Mouse (Mus musculus) lung, postnatal 4 days (tissue): ENCODE measurements around the gene Pclo.
"Not testable (repeated sequence)": the region's sequence is repeated elsewhere in the genome, so short reads cannot be mapped to it uniquely, and the experiment has no call there.

Experiments used
- DNase-seq, 2 experiments: peaks; one replicate each; pipeline ENCODE4 v3.0.0; 2021

The Pclo gene

DNA sequence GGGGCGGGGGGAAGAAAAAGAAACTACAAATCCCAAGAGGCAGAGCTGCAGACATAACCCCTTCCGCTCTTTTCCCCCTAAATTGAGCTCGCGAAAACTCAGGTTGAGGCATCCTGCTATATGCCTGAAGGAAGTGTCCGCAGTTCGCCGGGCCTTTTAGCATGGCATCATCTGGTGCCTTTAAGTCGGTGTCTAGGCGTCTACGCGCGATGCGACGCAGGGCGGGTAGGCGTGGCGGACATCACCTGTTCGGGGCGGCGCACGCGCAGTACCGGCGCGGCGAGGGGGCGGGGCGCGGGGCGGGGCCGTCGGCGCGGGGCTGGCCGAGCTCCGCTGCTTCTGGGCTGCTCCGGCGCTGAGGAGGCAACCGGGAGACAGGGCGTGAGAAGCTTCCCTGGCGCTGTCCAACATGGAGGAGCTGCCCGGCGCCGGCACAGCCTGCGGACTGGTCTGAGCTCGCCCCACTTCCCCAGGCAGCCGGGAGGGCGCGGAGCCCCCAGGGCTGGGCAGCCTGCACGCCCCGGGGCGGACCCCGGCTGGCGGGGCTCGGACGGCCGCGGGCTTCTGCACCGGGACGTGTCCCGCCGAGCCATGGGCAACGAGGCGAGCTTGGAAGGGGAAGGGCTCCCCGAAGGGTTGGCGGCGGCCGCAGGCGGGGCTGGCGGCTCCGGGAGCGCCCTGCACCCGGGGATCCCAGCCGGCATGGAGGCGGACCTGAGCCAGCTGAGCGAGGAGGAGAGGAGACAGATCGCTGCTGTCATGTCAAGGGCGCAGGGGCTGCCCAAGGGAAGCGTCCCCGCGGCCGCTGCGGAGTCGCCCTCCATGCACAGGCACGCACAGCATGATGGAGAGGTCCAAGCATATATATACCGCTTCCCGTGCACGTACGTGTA is at the start of gene Pclo:
Pclo (plus strand) TSS at position 288 of the 893 bp plus-strand sequence.
- peak; percentile 67 to 83 for DNase-seq

GRCm38 (mm10) chr5:14494431-14494830 is 20.3 kb upstream of the Pclo start:
- DNase-seq = not testable (repeated sequence)

- DNase-seq = no peak
These were observed 6.2 kb upstream of the Pclo start for GRCm38 (mm10) chr5:14508522-14508921.

DNA sequence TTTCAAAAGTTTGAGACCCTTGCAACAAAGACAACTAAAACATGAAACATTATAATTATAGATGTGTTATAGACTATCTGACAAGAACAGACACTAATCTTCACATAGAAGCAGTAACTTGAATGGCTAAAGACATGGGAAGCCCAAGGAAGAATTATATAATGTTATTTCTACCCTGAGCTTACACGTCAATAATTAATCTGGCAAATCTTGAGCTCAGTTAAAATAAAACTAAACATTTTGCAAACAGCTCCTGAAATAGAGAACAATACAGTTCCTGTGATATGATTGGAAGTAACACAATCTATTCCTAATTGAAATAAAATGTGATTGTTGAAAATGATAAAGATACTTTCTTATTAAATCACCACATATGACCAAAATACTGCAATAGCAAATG is 5.1 kb upstream of the Pclo start:
- DNase-seq = no peak

GRCm38 (mm10) chr5:14518131-14518832 is 3.6 kb downstream of the Pclo start:
- no peak for DNase-seq

DNA sequence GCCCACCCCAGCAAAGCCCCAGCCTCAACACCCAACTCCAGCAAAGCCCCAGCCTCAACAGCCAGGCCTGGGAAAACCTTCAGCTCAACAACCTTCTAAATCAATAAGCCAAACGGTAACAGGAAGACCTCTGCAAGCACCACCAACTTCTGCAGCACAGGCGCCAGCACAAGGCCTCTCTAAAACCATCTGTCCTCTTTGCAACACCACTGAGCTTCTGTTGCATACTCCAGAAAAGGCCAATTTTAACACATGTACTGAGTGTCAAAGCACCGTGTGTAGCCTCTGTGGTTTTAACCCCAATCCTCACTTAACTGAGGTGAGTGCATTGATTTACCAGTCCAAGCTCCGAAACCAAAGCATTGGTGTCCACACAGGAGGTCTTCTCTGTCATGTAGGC is 7.3 kb downstream of the Pclo start:
- no peak for DNase-seq

- no peak for DNase-seq
These were observed 11.3 kb downstream of the Pclo start for GRCm38 (mm10) chr5:14526038-14526437.

DNA sequence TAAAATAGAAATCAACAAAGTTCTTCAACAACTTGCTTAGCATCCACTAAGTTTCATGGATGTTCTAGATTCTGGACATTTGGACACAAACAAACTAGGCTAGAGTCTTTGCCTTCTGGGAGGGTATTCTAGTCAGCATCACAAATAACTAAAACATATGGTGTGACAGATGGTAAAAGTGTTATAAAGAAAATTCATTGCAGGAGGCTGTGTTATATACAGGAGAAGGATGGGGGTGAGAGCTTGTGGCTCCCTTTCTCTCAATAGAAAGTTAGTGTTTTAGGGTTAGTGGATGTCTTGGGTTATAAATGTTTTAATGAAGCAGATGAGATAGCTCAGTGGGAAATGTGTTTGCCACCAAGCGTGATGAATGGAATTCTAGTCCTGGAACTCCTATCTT is 13.1 kb downstream of the Pclo start:
- no peak for DNase-seq

- DNase-seq = no peak
These were observed 17.2 kb downstream of the Pclo start for GRCm38 (mm10) chr5:14531906-14532305.

DNA sequence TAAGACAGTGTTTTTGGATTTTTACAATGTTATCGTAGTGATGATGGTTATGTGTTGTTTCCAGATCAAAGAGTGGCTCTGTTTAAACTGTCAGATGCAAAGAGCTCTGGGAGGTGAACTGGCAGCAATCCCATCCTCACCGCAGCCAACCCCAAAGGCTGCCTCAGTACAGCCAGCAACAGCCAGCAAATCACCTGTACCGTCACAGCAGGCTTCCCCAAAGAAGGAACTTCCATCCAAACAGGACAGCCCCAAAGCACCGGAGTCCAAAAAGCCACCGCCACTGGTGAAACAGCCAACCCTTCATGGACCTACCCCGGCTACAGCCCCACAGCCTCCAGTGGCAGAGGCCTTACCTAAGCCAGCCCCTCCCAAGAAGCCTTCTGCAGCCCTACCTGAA is 24.6 kb downstream of the Pclo start:
- DNase-seq = no peak

- DNase-seq = no peak
These were observed 25.4 kb downstream of the Pclo start for GRCm38 (mm10) chr5:14539961-14540627.

DNA sequence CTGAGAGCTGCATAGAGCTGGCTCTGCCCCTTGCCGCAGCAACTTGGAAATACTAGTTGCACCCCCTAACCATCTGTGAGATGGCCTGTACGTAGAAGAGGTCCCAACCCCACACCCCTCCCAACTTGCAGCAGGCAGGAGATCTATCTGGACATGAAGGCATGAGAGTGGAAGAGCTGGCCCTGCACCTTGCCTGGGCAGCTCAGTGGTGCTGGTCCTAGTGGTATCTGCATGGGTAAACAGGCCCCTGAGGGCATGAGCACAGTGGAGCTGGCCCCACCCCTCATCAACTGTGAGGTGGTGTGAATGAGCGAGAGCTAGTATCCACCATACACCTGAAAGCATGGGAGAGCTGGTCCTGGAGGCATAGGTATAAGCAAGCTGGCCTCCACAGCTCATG is 60.9 kb downstream of the Pclo start:
- no peak for DNase-seq

DNA sequence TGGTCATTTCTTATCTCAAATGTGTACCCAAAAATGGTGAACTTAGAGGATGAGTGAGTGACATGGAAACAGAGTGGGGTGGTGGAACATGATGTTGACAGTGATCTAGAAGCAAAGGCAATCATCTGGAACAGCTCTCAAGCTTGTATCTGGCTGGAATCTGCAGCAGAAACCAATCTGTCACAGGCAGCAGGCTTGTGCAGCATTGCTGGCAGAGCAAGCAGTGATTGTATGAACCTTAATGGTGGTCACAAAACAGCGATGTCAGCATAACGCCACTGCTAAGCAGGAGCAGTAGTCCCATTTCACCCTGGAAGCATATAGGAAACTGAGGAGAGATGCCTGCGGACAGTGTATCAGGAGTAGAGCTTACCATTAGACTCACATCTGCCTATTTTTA is 76.8 kb downstream of the Pclo start:
- no peak for DNase-seq

DNA sequence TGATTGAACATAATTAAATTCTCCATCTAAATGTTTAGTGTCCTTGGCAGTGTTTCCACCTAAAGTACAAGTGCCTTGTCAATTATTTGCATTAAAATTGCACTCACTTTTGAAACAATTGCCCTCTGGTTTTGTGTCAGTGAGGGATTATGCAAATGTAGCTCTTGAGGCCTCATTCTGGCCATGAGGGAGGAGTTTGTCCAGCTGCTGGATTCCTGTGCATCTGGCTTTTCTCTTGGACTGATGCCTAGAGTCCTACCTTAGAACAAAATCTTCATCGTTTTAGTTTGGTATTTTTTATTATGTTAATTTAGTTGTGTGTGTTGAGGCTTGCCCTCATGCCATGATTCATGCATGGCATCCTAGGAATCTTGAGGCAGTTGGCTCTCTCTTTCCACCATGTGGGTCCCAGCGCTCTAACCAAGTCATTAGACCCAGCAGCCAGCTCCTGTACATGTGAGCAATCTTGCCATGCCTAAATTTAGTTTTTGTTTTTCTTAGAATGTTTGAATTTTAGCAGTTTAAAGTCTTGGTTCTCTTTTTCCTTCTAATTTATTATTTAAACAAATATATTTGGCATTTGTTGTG is 80.8 kb downstream of the Pclo start:
- no peak for DNase-seq

DNA sequence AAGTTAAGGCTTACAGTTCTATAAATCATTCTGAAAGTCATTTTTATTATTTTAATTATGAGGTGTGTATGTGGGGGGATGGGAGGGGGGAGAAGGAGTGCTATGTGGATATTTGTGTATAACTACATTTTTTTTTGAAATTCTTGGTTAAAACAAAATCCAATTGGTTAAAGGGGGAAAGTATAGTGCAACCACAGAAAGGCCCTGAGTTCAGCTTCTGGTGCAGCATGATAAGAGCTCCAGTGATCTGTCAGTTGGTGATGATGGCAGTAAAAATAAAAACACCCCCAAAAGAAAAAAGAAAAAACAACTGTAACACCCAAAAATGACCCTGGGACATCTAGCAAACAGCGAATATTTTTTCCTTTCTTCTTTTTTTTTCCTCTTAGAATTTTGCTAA is 93.6 kb downstream of the Pclo start:
- no peak for DNase-seq

GRCm38 (mm10) chr5:14621146-14621545 is 106.4 kb downstream of the Pclo start:
- DNase-seq = no peak

GRCm38 (mm10) chr5:14623360-14623759 is 108.6 kb downstream of the Pclo start:
- DNase-seq = no peak

DNA sequence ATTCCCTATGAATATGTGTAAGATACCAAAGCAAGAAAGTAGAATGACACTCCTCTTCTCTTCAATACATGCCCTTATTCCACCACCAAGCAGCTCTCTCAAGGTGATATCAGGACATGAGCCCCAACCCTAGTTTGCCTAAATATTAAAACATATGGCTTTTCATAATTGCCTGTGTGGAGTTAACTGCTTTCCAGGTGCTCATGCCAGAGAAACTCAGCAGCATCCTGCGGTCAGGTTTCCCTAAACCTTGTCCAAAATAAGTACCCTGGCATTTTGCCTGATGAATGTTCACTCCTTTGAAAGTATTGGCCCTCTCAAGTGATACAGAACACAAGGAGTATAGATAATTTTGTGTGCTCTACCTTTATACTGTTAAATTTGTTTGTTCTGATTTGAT is 126.5 kb downstream of the Pclo start:
- no peak for DNase-seq

DNA sequence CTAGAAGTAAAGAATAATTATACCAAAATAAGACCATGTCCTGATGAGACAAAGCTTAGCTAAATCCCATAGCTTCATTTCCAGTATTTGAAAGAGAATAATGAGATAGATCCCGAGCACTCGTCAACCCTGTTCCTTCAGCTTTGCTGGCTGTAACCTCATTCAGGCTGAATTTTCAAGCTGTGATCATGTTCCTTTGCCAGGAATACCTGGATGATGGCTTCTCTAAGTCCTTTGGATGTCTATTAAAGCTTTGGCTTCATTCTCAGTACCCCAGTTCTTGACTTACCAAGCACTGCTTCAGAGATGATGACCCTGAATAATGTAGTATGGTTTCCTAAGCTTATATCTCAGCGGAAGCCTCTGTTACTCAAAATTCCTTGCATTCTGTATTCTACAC is 131.1 kb downstream of the Pclo start:
- DNase-seq = no peak

DNA sequence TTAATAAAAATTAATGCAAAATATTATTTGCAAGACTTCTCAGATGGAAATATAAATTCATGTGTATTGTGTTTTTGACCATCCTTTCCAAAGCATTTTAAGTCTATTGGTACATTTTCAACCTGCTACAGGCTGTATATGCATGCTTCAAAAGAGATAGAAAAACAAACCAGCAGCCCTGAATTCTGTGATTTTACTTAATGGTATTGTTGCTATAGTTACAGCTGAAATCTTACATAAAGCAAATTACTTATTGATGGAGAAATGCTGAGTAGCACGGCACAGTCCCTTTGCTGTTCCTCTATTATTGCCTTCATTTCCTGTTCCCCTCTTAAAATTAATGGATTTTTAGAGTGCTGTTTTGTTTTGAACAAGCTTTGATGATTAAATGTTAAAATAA is 145.9 kb downstream of the Pclo start:
- DNase-seq = no peak

GRCm38 (mm10) chr5:14662180-14662579 is 147.5 kb downstream of the Pclo start:
- no peak for DNase-seq

- no peak for DNase-seq
These were observed 147.9 kb downstream of the Pclo start for GRCm38 (mm10) chr5:14662603-14663002.

DNA sequence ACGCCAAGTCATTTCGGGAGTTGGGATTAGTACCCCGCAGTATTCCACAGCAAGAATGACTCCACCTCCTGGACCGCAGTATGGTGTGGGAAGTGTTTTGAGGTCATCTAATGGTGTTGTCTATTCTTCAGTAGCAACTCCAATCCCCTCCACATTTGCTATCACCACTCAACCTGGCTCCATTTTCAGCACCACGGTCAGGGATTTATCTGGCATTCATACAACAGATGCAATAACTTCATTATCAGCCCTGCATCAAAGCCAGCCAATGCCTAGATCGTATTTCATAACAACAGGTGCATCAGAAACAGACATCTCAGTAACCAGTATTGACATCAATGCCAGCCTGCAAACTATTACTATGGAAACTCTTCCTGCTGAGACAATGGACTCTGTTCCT is 165.7 kb downstream of the Pclo start:
- DNase-seq = no peak
